Mouse (Mus musculus): Measurements from ENCODE around the gene Iqce. TPM values are rescaled to one million over a fixed set of nuclear protein-coding genes. Genes with fewer than 3 reads are reported as not detected.

Gene Iqce
- total RNA-seq, 2 experiments from 2014 or later: 1.6 to 2.2 TPM

- peak; percentile 81 for DNase-seq (ENCODE audit: low spot score)
Observed at GRCm38 (mm10) chr5:140639871-140640270, 62.3 kb downstream of the Iqce start.

GRCm38 (mm10) chr5:140639312-140639711 lies 62.9 kb downstream of the Iqce start:
- no peak for DNase-seq (ENCODE audit: low spot score)

GRCm38 (mm10) chr5:140638484-140638883 lies 63.7 kb downstream of the Iqce start:
- no peak for DNase-seq (ENCODE audit: low spot score)

- no peak for DNase-seq (ENCODE audit: low spot score)
Observed at GRCm38 (mm10) chr5:140637989-140638388, 64.2 kb downstream of the Iqce start.

GRCm38 (mm10) chr5:140637058-140637410 lies 65.1 kb downstream of the Iqce start:
- DNase-seq (ENCODE audit: low spot score): no peak

GRCm38 (mm10) chr5:140636316-140637057 lies 65.7 kb downstream of the Iqce start:
- DNase-seq (ENCODE audit: low spot score): no peak

- no peak for DNase-seq (ENCODE audit: low spot score)
Observed at GRCm38 (mm10) chr5:140634798-140635722, 67.1 kb downstream of the Iqce start.

GRCm38 (mm10) chr5:140633432-140633831 lies 68.7 kb downstream of the Iqce start:
- DNase-seq (ENCODE audit: low spot score): no peak

GRCm38 (mm10) chr5:140628995-140629394 lies 73.2 kb downstream of the Iqce start:
- DNase-seq (ENCODE audit: low spot score): no peak

- no peak for DNase-seq (ENCODE audit: low spot score)
Observed at GRCm38 (mm10) chr5:140627580-140627979, 74.6 kb downstream of the Iqce start.

GRCm38 (mm10) chr5:140624961-140625360 lies 77.2 kb downstream of the Iqce start:
- DNase-seq (ENCODE audit: low spot score): no peak

- DNase-seq (ENCODE audit: low spot score): no peak
Observed at GRCm38 (mm10) chr5:140624238-140624637, 77.9 kb downstream of the Iqce start.

- DNase-seq (ENCODE audit: low spot score): no peak
Observed at GRCm38 (mm10) chr5:140623791-140624190, 78.4 kb downstream of the Iqce start.

- DNase-seq (ENCODE audit: low spot score): no peak
Observed at GRCm38 (mm10) chr5:140622978-140623670, 79.1 kb downstream of the Iqce start.

- no peak for DNase-seq (ENCODE audit: low spot score)
Observed at GRCm38 (mm10) chr5:140621517-140621916, 80.7 kb downstream of the Iqce start.

- DNase-seq (ENCODE audit: low spot score): no peak
Observed at GRCm38 (mm10) chr5:140621092-140621491, 81.1 kb downstream of the Iqce start.

- DNase-seq (ENCODE audit: low spot score): no peak
Observed at GRCm38 (mm10) chr5:140619895-140620736, 82.1 kb downstream of the Iqce start.

GRCm38 (mm10) chr5:140619151-140619771 lies 82.9 kb downstream of the Iqce start:
- DNase-seq (ENCODE audit: low spot score): peak; percentile 70

- DNase-seq (ENCODE audit: low spot score): no peak
Observed at GRCm38 (mm10) chr5:140617714-140618113, 84.5 kb downstream of the Iqce start.

GRCm38 (mm10) chr5:140616691-140617090 lies 85.5 kb downstream of the Iqce start:
- no peak for DNase-seq (ENCODE audit: low spot score)

GRCm38 (mm10) chr5:140616110-140616503 lies 86.1 kb downstream of the Iqce start:
- DNase-seq (ENCODE audit: low spot score): no peak

Data from gastrocnemius, adult 18-20 months (tissue).